ENCODE assay signal across 12 mouse cellular contexts in the genomic region with DNA sequence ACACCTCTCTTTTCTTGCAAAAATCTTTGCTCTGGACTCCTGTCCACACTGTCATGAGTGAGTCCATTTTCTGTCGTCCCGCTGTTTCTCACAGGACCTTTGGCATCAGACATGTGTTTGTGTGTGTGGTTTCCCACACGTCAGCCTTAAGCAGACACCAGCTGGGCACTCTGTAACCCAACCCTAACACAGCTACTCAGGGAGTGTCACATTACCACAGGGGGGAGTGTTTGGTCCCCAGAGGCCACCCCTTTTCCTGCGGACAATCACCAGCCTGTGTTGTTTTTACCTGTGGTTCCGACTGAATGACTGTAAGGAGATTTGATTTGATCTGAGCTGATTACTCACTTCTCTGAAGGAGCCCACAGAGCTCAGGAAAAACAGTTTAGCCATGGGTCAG. TPM values are rescaled to one million over a fixed set of nuclear protein-coding genes. Genes with fewer than 3 reads are reported as not detected.
DNase-seq lines count a peak whose midpoint lies in the region; ATAC-seq and TF ChIP-seq lines count a peak whose summit lies in the region.
"Had no signal": no experiment of that assay in that cellular context is flagged by ENCODE, and none has a peak within 500 bp of the region (broad histone marks: within the 10 kb centered on the region; RNA-seq: fewer than 3 reads in every experiment).

No protein-coding gene starts in this region.

- H3K4me3 ChIP-seq in lung, adult 2 months (replicated peaks; ENCODE audit: extremely low read depth, low read depth, low read length) = no peak overlapping the region
- H3K4me3 ChIP-seq in E14TG2a.4 (replicated peaks; ENCODE audit: low read length) = 0 out of 2 replicates have a peak overlapping the region, but pooled peaks have one; percentile 1
- H3K4me3 ChIP-seq: midbrain, embryonic 13.5 days had no signal

- no peak for TF ChIP-seq CTCF in lung, adult 2 months (IDR thresholded peaks at IDR 0.05; ENCODE audit: insufficient read depth, low read length)
- TF ChIP-seq CTCF in E14TG2a.4 (conservative IDR thresholded peaks at IDR 0.05; ENCODE audit: low read length) = no peak

- H3K27me3 ChIP-seq in E14TG2a.4 (ENCODE audit: insufficient read depth, low read length) = no peaks in the 10 kb centered on the region

- H3K9me3 ChIP-seq in E14TG2a.4 (ENCODE audit: low read length) = peaks cover 7% of the 10 kb centered on the region; the same call in 1 of the 2 replicates
- H3K9me3 ChIP-seq: midbrain, embryonic 13.5 days had no signal

- peak; percentile 33 to 56 for DNase-seq in lung, adult 18-20 months
- DNase-seq in lung, adult 2 months = no peak
- peak; percentile 65 for DNase-seq in forelimb bud, embryonic 11.5 days (ENCODE audit: low read depth, low spot score)
- DNase-seq in gastrocnemius, adult 8-10 months (ENCODE audit: low spot score in 2 of 2) = no peak
- no peak for DNase-seq in thymus, postnatal 10 days (ENCODE audit: low spot score in 2 of 2)
- DNase-seq: cerebellum, adult 11-12 months; thymus, postnatal 36 days had no signal

- no peaks in the 10 kb centered on the region for H3K36me3 ChIP-seq in E14TG2a.4 (ENCODE audit: insufficient read depth, low read length)
- H3K36me3 ChIP-seq: G1E; midbrain, embryonic 13.5 days had no signal

- WGBS in lung, adult 2 months = 8% methylated on average over 5 of the region's 5 CpGs

- ATAC-seq in monocyte, adult 5-6 weeks (replicated peaks; ENCODE audit: insufficient number of reproducible peaks, low FRiP score, low TSS enrichment, poor library complexity, severe bottlenecking) = 0 out of 2 replicates have a peak, but pooled peaks have one; percentile 33
- no peak for ATAC-seq in cerebellum, adult (ENCODE audit: insufficient number of reproducible peaks, low FRiP score, low TSS enrichment)
- ATAC-seq: midbrain, embryonic 13.5 days had no signal

- no peaks in the 10 kb centered on the region for H3K4me1 ChIP-seq in lung, adult 2 months (ENCODE audit: control insufficient read depth, insufficient read depth, low read length)
- peaks cover 76% of the 10 kb centered on the region for H3K4me1 ChIP-seq in E14TG2a.4 (replicated peaks; ENCODE audit: low read depth, low read length)

- no peak for TF ChIP-seq POLR2A in lung, adult 2 months (IDR thresholded peaks at IDR 0.05; ENCODE audit: borderline replicate concordance, extremely low read depth, low read depth, low read length)

RNA-seq across cellular contexts. Expression of gene Clmn, which starts 39.3 kb away (rescaled TPM):
- 3.4 and 6.1 TPM in 2 replicates for polyA plus RNA-seq in lung, adult 2 months (2012; rRNA removed)
- total RNA-seq in monocyte, adult 5-6 weeks (2017) = 0.19 TPM in 1 of 3 replicates, not detected in the others
- total RNA-seq in gastrocnemius, adult 8-10 months (2022) = 1 to 10 TPM in 3 of 4 experiments, under 1 TPM in 1; 0.73 to 2.1 (median 1.5) TPM
- polyA plus RNA-seq: G1E had no signal

Comparison
In these comparisons a context has a peak if more than half of its experiments do, and no peak if none do; other contexts are left out.
1. DNase-seq: peak in lung, adult 18-20 months (2 of 2) and forelimb bud, embryonic 11.5 days (single experiment); none in lung, adult 2 months (single experiment), gastrocnemius, adult 8-10 months (0 of 2) and thymus, postnatal 10 days (0 of 2).